Mouse (Mus musculus): ENCODE data around the gene Lgalsl. TPM values are rescaled to one million over a fixed set of nuclear protein-coding genes. Genes with fewer than 3 reads are reported as not detected.

The Lgalsl gene
- polyA plus RNA-seq, 1 experiment from 2014 or later, result 42.1 TPM

DNA sequence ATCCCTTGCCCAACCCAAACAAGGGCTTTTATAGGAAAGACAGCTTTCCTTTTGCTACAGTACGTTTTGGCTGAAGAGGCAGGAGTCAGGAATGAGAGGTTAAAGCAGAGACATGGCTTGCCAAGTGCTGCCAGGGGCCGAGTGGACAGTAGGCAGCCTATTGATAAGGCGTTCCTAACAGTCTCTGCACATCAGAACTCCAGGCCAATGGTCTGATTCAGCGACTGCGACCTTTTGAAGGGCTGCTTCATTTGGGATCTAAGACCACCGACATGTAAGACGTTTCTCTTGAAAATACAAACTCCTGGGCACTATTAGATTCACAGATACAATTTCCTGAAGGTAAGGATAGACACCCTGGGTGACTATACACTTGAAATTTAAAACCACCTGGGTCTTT is 9.5 kb downstream of the Lgalsl start:
- no peak for ATAC-seq (ENCODE audit: low FRiP score)
- H3K4me2 ChIP-seq (replicated peaks), result no peak overlapping the region
- no peak overlapping the region for H3K4me3 ChIP-seq
- H3K36me3 ChIP-seq, result peaks cover 4% of the 10 kb centered on the region
- H3K4me1 ChIP-seq, result 0 out of 2 replicates have a peak, but pooled peaks cover 2% of the 10 kb centered on the region
- WGBS, result 77% methylated on average over 7 of the region's 7 CpGs
- no peak overlapping the region for H3K9ac ChIP-seq
- no peaks in the 10 kb centered on the region for H3K27me3 ChIP-seq
- no peaks in the 10 kb centered on the region for H3K9me3 ChIP-seq (replicated peaks)
- no peak overlapping the region for H3K27ac ChIP-seq

DNA sequence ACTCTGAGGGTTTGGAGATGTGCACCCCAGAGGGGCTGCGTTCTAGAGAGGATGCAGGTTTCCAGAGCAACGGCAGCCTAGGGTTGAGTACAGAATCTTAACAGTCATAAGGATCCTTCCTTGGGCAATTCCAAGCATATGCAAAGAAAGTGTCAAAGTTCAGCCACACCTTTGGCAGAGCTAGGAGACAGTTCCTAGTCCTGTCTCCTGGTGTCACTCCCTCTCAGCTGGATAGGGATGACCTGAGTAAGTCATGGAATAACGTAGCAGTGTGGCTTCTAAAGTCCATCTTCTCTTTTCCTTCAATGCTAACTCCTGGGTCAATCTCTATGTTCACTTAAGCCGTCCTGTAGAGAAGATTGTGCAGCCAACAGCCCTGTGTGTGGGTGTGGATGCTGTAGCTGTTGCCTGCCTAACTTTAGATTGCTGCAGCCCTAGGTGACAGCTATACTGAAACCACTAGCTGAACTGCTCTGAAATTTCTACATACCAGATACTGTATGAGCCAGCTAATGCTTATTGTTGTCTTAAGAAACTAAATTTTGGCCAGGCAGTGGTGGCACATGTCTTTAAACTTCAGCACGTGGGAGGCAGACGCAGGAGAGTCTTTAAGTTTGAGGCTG is 16.8 kb downstream of the Lgalsl start:
- Histone ChIP-seq H3K9me3 (replicated peaks) (no peaks in the 10 kb centered on the region), H3K4me2 (replicated peaks) (no peak overlapping the region), H3K27me3 (no peaks in the 10 kb centered on the region), H3K4me1 (no peaks in the 10 kb centered on the region), H3K36me3 (no peaks in the 10 kb centered on the region), H3K4me3 (no peak overlapping the region), H3K9ac (no peak overlapping the region), H3K27ac (no peak overlapping the region)
- ATAC-seq (ENCODE audit: low FRiP score), result no peak
- 85% methylated on average over 6 of the region's 6 CpGs for whole genome bisulfite sequencing

DNA sequence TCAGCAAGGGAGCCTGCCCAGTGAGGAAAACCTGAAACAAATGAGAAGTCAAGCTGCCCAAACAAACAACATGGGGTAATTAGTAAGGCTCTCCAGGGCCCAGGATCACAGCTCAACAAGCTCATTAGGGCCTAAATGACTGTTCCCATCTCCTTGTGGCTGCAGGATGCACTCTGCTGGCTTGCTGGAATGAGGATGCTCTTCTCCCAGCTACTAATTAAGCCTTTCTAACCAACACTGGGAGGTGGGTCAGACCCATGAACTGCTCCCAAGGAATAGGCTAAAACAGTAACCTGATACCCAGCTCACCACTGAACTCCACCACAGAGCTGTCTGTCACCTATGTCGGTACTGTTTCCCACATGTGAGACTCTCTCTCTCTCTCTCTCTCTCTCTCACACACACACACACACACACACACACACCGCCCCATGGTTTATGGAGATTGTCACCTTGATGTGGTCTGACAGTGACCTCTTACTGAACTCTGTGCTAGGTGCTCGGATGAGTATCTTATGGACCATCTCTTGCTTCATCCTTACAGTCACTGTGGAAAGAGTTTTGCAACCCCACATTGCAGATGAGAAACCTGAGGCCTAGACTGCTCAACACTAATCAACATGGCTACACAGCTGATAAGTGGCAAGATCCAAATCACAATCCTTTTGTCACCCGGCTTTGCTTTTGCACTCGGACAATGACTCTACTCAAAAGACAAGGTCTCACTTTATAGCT is 18.5 kb downstream of the Lgalsl start:
- Histone ChIP-seq H3K4me2 (replicated peaks) (no peak overlapping the region), H3K36me3 (no peaks in the 10 kb centered on the region), H3K9ac (no peak overlapping the region), H3K9me3 (replicated peaks) (no peaks in the 10 kb centered on the region), H3K27ac (no peak overlapping the region), H3K4me1 (no peaks in the 10 kb centered on the region), H3K27me3 (no peaks in the 10 kb centered on the region), H3K4me3 (no peak overlapping the region)
- no peak for ATAC-seq (ENCODE audit: low FRiP score)
- WGBS, result 77% methylated on average over 5 of the region's 5 CpGs

DNA sequence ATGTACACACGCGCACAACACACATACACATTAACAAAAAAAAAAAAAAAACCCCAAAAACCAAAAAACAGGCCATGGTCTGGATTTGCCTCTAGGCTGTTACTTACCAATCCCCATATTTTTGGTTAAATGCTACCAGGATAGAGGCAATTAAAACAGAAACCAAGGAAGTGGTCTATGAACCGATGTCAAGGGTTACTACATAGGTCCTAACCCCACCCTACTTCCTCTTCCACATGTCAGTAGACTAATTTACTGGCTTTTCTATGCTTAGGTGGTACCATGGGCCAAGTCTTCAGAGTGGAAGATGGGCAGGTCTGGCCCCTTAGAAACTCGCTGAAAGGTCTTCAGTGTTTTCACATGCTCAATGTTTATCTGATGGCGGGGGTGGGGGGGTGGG is 24.2 kb downstream of the Lgalsl start:
- Histone ChIP-seq H3K27ac (no peak overlapping the region), H3K36me3 (no peaks in the 10 kb centered on the region), H3K4me1 (no peaks in the 10 kb centered on the region), H3K9ac (no peak overlapping the region), H3K4me2 (replicated peaks) (no peak overlapping the region), H3K9me3 (replicated peaks) (no peaks in the 10 kb centered on the region), H3K4me3 (no peak overlapping the region), H3K27me3 (no peaks in the 10 kb centered on the region)
- ATAC-seq (ENCODE audit: low FRiP score), result no peak
- WGBS, result 89% methylated on average over 5 of the region's 5 CpGs

DNA sequence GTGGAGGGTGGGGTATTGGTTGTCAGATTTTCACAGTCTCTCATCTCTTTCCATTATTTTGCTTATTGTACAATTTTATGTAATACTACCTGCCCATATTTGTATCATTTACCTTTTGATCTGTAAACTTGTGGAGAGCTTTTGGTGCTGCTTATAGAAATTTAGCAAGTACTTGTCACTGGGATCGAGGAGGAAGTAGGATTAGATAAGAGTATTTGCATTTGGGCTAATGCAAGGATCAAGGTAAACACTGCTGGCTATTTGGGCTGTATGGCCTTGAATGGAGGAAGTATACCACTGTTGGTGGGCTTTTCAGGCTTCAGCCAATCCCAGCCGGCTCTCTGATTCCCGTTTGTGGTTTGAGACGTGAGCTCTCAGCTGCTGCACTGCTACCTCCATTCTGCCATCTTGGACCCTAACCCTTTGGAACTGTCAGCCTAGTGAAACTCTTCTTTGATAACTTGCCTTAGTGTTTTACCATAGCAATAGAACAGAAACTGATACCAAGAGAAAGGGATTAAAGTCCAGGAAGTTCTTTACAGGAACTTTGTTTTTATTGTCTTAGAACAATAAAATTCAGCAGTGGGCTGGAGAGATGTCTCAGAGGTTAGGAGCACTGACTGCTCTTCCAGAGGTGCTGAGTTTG is 25.1 kb downstream of the Lgalsl start:
- Histone ChIP-seq H3K9ac (no peak overlapping the region), H3K4me3 (no peak overlapping the region), H3K9me3 (replicated peaks) (no peaks in the 10 kb centered on the region), H3K4me1 (peaks cover under 1% of the 10 kb centered on the region; the same call in 1 of the 2 replicates), H3K36me3 (no peaks in the 10 kb centered on the region), H3K27me3 (no peaks in the 10 kb centered on the region), H3K27ac (no peak overlapping the region), H3K4me2 (replicated peaks) (no peak overlapping the region)
- 75% methylated on average over 4 of the region's 4 CpGs for WGBS
- no peak for ATAC-seq (ENCODE audit: low FRiP score)

DNA sequence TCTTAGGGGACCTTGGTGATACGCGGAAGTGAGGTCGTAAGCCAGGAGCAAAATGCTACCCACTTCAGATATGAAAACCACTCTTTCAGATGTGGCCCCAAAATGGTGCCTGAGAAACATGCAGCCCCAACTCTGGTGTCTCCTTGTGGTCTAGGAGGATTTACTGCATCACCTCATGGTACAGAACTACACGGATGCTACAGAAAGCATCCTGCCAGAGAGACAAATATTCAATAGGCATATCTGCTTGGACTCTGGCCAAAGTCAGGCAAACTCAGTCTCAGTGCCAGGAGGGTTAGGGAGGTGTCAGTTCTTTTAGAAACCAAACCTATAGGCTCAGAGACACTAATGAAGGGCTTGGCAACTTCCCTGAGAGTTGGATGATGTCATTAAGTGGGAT is 26.4 kb downstream of the Lgalsl start:
- 95% methylated on average over 4 of the region's 4 CpGs for WGBS
- no peaks in the 10 kb centered on the region for H3K27me3 ChIP-seq
- no peak overlapping the region for H3K9ac ChIP-seq
- H3K4me1 ChIP-seq, result peaks cover 10% of the 10 kb centered on the region
- H3K4me2 ChIP-seq (replicated peaks), result no peak overlapping the region
- no peaks in the 10 kb centered on the region for H3K36me3 ChIP-seq
- no peak for ATAC-seq (ENCODE audit: low FRiP score)
- no peak overlapping the region for H3K4me3 ChIP-seq
- H3K27ac ChIP-seq, result no peak overlapping the region
- no peaks in the 10 kb centered on the region for H3K9me3 ChIP-seq (replicated peaks)

DNA sequence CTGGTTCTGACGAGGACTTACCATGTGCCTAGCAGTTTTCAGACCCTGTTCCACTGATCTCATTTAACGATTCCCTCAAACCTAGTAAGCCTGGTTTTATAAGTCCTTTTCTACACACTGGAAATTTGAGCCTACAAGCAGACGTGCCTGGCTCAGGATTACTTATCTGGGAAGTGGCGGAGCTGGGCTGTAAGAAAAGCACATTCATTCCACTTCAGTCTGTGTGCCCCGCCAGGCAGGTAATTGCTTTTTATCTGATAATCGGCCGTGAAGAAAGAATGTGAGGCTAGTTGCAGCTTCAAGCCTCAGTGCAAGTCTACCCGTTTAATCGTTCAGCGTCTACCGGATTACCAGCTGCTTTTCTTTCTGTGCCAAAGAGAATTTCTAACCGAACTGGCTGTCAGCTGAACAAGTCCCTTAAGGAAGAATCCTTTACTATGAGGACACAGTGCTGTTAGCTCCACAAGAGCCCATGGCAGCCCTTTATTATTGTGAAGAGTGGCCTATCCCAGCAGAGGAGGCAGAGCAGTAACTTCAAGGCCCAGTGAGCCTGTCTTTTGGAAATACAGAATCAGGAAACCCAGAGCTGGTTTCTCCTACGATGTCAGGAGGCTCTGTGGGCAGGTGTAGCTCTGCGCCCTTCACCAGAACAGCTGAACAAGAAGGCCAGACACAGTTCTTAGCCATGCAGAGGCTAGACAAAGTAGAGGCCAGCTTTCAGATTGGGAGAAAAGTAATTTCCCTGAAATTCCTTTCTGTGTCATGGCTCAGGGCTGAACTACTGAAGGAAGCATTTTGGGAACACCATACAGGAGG is 30.4 kb downstream of the Lgalsl start:
- no peak overlapping the region; the same call in 1 of the 2 replicates for H3K4me2 ChIP-seq (replicated peaks)
- WGBS, result 22% methylated on average over 14 of the region's 14 CpGs
- H3K27me3 ChIP-seq, result no peaks in the 10 kb centered on the region
- 0 out of 2 replicates have a peak, but pooled peaks cover 4% of the 10 kb centered on the region for H3K9me3 ChIP-seq (replicated peaks)
- H3K36me3 ChIP-seq, result no peaks in the 10 kb centered on the region
- ATAC-seq (ENCODE audit: low FRiP score), result peak; percentile 50; the same call in 1 of the 2 replicates
- peak overlapping the region; percentile 52 for H3K27ac ChIP-seq
- no peak overlapping the region for H3K9ac ChIP-seq
- peaks cover 10% of the 10 kb centered on the region for H3K4me1 ChIP-seq
- no peak overlapping the region for H3K4me3 ChIP-seq

DNA sequence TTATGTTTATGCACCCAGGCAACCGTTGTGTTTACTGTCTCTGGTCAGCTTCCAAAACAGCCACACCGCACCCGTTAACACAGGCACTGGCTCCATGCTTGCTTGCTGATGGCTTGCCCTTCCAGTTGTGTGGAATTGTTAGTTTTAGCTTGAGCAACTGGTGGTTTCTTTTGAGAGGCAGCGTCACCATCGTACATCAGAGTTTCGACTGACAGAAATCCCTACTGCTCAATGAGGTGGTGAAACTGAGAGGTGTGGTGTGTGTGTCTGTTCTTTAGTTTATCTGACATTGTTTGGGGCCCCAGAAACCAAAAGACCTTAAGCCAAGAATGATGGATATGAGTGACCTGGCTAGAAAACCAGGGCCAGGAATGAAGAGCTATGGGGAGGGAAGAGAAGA is 33.0 kb downstream of the Lgalsl start:
- Histone ChIP-seq H3K27ac (no peak overlapping the region), H3K9me3 (replicated peaks) (0 out of 2 replicates have a peak, but pooled peaks cover 4% of the 10 kb centered on the region), H3K4me3 (no peak overlapping the region), H3K4me1 (peaks cover 10% of the 10 kb centered on the region), H3K9ac (no peak overlapping the region), H3K4me2 (replicated peaks) (no peak overlapping the region), H3K27me3 (no peaks in the 10 kb centered on the region), H3K36me3 (no peaks in the 10 kb centered on the region)
- WGBS, result 94% methylated on average over 6 of the region's 6 CpGs
- ATAC-seq (ENCODE audit: low FRiP score), result no peak

DNA sequence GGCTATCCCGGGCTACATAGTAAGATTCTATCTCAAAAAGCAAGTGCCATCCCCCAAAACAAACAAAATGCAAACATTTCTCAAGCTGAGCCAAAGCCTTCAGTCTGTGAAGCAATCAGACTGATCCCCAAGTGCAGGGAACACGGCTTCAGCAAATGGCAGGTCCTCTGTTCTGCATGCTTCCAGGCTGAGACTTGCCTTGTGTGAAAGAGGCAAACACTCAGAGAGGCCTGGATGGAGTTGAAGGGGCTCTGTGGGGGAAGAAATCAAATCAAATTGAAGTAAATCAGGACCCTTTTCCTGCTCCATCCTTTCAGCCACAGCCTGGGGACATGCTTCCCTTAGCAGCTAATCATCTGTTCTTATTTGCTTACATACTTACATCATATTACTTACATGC is 35.4 kb downstream of the Lgalsl start:
- 0 out of 2 replicates have a peak, but pooled peaks cover 4% of the 10 kb centered on the region for H3K9me3 ChIP-seq (replicated peaks)
- H3K36me3 ChIP-seq, result no peaks in the 10 kb centered on the region
- H3K9ac ChIP-seq, result no peak overlapping the region
- ATAC-seq (ENCODE audit: low FRiP score), result no peak
- H3K4me2 ChIP-seq (replicated peaks), result no peak overlapping the region
- H3K27ac ChIP-seq, result no peak overlapping the region
- H3K4me3 ChIP-seq, result no peak overlapping the region
- peaks cover 6% of the 10 kb centered on the region for H3K4me1 ChIP-seq
- H3K27me3 ChIP-seq, result no peaks in the 10 kb centered on the region
- WGBS, result 68% methylated on average over 2 of the region's 2 CpGs

DNA sequence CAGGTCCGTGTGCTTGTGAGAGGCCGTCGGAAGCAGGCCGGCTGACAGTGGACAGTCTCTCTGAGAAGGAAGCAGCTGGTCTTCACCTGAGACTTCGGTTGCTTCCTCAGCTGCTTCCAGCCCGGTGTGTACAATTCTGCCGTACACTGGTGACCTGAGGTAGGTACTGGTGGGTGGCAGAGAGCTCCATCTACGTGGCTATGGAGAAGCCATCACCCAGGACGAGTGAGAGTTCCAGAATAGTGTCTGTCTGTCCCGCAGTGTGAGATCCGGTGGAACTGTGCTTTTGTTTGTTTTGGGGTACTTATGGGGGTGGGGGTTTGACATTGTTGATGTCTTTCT is 36.0 kb downstream of the Lgalsl start:
- peaks cover under 1% of the 10 kb centered on the region; the same call in 1 of the 2 replicates for H3K4me1 ChIP-seq
- H3K4me3 ChIP-seq, result no peak overlapping the region
- 0 out of 2 replicates have a peak, but pooled peaks cover 4% of the 10 kb centered on the region for H3K9me3 ChIP-seq (replicated peaks)
- no peaks in the 10 kb centered on the region for H3K36me3 ChIP-seq
- WGBS, result 53% methylated on average over 11 of the region's 11 CpGs
- no peak overlapping the region for H3K9ac ChIP-seq
- H3K4me2 ChIP-seq (replicated peaks), result 0 out of 2 replicates have a peak overlapping the region, but pooled peaks have one; percentile 9
- ATAC-seq (ENCODE audit: low FRiP score), result peak; percentile 72
- H3K27ac ChIP-seq, result no peak overlapping the region
- H3K27me3 ChIP-seq, result no peaks in the 10 kb centered on the region

DNA sequence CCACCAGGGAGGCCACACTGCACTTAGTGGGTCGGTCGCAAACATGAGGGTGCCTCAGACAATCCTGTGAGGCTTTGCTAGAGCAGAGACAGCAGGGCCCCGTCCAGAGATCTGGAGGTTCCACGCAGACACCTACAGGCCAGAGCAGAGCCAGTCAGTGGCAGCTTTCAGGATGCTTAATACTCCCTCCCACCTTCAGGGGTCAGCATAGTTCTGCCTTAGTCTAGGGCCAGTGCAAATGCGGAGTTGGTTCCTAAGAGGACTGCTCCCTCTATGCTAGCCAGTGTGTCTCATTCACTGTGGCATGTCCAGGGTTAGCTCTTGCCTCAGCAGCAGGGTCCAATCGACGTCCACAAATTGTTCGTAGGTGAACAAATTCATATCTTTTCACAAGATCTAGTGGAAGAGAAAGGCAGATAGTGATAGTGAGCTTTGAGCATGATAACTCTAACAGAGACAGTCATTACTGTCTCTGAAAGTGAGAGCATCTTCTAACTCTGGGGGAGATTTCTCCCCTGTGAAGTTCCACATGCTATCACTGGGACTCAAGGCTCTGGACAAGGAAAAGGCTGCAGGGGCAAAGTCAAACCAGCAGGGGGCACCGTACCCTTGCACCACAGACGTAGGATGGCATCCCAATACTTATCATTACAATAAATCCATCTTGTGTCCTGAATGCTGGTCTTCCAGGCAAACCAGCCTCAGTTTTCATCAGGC is 36.5 kb downstream of the Lgalsl start:
- Histone ChIP-seq H3K4me3 (no peak overlapping the region), H3K36me3 (no peaks in the 10 kb centered on the region), H3K4me1 (no peaks in the 10 kb centered on the region), H3K4me2 (replicated peaks) (0 out of 2 replicates have a peak overlapping the region, but pooled peaks have one; percentile 9), H3K9me3 (replicated peaks) (0 out of 2 replicates have a peak, but pooled peaks cover 4% of the 10 kb centered on the region), H3K9ac (no peak overlapping the region), H3K27me3 (no peaks in the 10 kb centered on the region), H3K27ac (no peak overlapping the region)
- 35% methylated on average over 10 of the region's 10 CpGs for WGBS
- ATAC-seq (ENCODE audit: low FRiP score), result peak; percentile 91

Data from hindbrain, embryonic 12.5 days (tissue).